Mouse (Mus musculus): ENCODE results near the gene Rab3il1. TPM values are rescaled to one million over a fixed set of nuclear protein-coding genes. Genes with fewer than 3 reads are reported as not detected.

Rab3il1 gene
- total RNA-seq, 2 experiments from 2014 or later: 9.7 to 10.4 TPM

GRCm38 (mm10) chr19:10041388-10042148 is 40.1 kb downstream of the Rab3il1 start, which contains the start of gene Fads3:
Gene Fads3 (plus strand): TSS chr19:10041569.
- H3K4me3 ChIP-seq: peak within 1 kb of the TSS; percentile 87
- DNase-seq (ENCODE audit: low spot score in 2 of 2): peak; percentile 69 to 70
- H3K27ac ChIP-seq: peak within 1 kb of the TSS; percentile 92
- peak; percentile 55 for TF ChIP-seq CTCF (conservative IDR thresholded peaks at IDR 0.05)

GRCm38 (mm10) chr19:10042232-10042631 is 40.8 kb downstream of the Rab3il1 start:
- DNase-seq (ENCODE audit: low spot score in 2 of 2): no peak
- Histone ChIP-seq H3K27ac (peak overlapping the region; percentile 92), H3K4me3 (peak overlapping the region; percentile 87)
- no peak for TF ChIP-seq CTCF (conservative IDR thresholded peaks at IDR 0.05)

- no peak for TF ChIP-seq CTCF (conservative IDR thresholded peaks at IDR 0.05)
- peak overlapping the region; percentile 87 for H3K4me3 ChIP-seq
- no peak for DNase-seq (ENCODE audit: low spot score in 2 of 2)
- H3K27ac ChIP-seq: no peak overlapping the region; the same call in 1 of the 2 replicates
Measured at GRCm38 (mm10) chr19:10042816-10043215, 41.3 kb downstream of the Rab3il1 start.

- no peak for TF ChIP-seq CTCF (conservative IDR thresholded peaks at IDR 0.05)
- H3K27ac ChIP-seq: no peak overlapping the region
- DNase-seq (ENCODE audit: low spot score in 2 of 2): no peak
- no peak overlapping the region for H3K4me3 ChIP-seq
Measured at GRCm38 (mm10) chr19:10043643-10044042, 42.2 kb downstream of the Rab3il1 start.

GRCm38 (mm10) chr19:10045707-10046106 is 44.2 kb downstream of the Rab3il1 start:
- DNase-seq (ENCODE audit: low spot score in 2 of 2): no peak
- H3K4me3 ChIP-seq: no peak overlapping the region
- no peak for TF ChIP-seq CTCF (conservative IDR thresholded peaks at IDR 0.05)
- H3K27ac ChIP-seq: no peak overlapping the region

GRCm38 (mm10) chr19:10046346-10046745 is 44.9 kb downstream of the Rab3il1 start:
- Histone ChIP-seq H3K27ac (no peak overlapping the region), H3K4me3 (no peak overlapping the region)
- TF ChIP-seq CTCF (conservative IDR thresholded peaks at IDR 0.05): no peak
- no peak for DNase-seq (ENCODE audit: low spot score in 2 of 2)

GRCm38 (mm10) chr19:10046983-10047382 is 45.5 kb downstream of the Rab3il1 start:
- Histone ChIP-seq H3K27ac (no peak overlapping the region), H3K4me3 (no peak overlapping the region)
- no peak for TF ChIP-seq CTCF (conservative IDR thresholded peaks at IDR 0.05)
- no peak for DNase-seq (ENCODE audit: low spot score in 2 of 2)

GRCm38 (mm10) chr19:10049533-10049932 is 48.1 kb downstream of the Rab3il1 start:
- no peak for DNase-seq (ENCODE audit: low spot score in 2 of 2)
- Histone ChIP-seq H3K27ac (no peak overlapping the region), H3K4me3 (no peak overlapping the region)
- no peak for TF ChIP-seq CTCF (conservative IDR thresholded peaks at IDR 0.05)

- Histone ChIP-seq H3K27ac (no peak overlapping the region), H3K4me3 (no peak overlapping the region)
- DNase-seq (ENCODE audit: low spot score in 2 of 2): no peak
- TF ChIP-seq CTCF (conservative IDR thresholded peaks at IDR 0.05): no peak
Measured at GRCm38 (mm10) chr19:10050438-10050837, 49.0 kb downstream of the Rab3il1 start.

- TF ChIP-seq CTCF (conservative IDR thresholded peaks at IDR 0.05): no peak
- no peak overlapping the region for H3K27ac ChIP-seq
- H3K4me3 ChIP-seq: no peak overlapping the region
- DNase-seq (ENCODE audit: low spot score in 2 of 2): no peak
Measured at GRCm38 (mm10) chr19:10052698-10053097, 51.2 kb downstream of the Rab3il1 start.

GRCm38 (mm10) chr19:10053692-10054260 is 52.3 kb downstream of the Rab3il1 start:
- H3K4me3 ChIP-seq: no peak overlapping the region
- no peak for TF ChIP-seq CTCF (conservative IDR thresholded peaks at IDR 0.05)
- DNase-seq (ENCODE audit: low spot score in 2 of 2): no peak
- no peak overlapping the region for H3K27ac ChIP-seq

GRCm38 (mm10) chr19:10054361-10055075 is 53.0 kb downstream of the Rab3il1 start:
- H3K27ac ChIP-seq: no peak overlapping the region
- H3K4me3 ChIP-seq: no peak overlapping the region
- TF ChIP-seq CTCF (conservative IDR thresholded peaks at IDR 0.05): no peak
- no peak for DNase-seq (ENCODE audit: low spot score in 2 of 2)

- no peak for DNase-seq (ENCODE audit: low spot score in 2 of 2)
- Histone ChIP-seq H3K27ac (no peak overlapping the region), H3K4me3 (no peak overlapping the region)
- no peak for TF ChIP-seq CTCF (conservative IDR thresholded peaks at IDR 0.05)
Measured at GRCm38 (mm10) chr19:10055261-10055660, 53.8 kb downstream of the Rab3il1 start.
